ENCODE assay signal across 8 mouse cellular contexts in the genomic region with DNA sequence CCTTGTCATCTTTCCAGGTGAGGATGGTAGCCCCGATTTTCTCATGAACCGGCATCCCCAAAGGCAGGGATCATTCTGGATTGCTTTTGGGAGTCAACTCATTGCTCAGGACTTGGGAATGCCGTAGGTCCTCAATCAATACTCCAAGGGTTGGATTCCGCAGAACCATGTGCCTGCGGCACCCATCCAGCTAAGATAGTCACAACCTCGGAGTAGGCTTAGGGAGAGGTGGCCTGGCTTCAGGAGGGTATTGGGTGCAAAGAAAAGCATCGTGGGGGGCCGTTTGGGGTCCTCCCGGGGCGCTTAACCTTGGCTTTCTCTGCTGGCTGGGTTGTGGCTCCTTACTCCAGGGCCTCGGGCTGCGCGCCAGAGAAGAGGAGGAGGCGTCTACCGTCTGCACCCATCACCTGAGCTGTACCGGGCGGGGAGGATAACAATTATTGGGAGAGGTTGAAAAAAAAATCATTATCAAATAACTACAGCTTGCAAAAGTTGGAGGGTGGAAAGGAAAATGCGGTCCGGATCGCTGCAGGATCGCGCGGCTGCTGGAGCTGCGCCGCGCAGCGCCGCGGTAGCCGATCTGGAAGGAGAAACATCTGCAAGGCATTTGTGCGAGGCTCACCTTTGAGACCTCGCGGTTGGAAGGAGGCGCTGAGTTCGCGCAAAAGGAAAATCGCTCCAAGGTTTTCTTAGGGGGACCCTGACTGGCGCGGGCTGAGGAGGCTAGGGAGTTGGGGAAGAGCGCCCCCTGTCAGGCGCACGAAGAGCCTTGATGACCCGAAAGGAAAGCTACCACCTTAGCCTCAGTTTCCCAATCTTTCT. TPM values are rescaled to one million over a fixed set of nuclear protein-coding genes. Genes with fewer than 3 reads are reported as not detected.
DNase-seq lines count a peak whose midpoint lies in the region; ATAC-seq and TF ChIP-seq lines count a peak whose summit lies in the region.

No protein-coding gene starts in this region.

- no peaks in the 10 kb centered on the region for H3K36me3 ChIP-seq in hindbrain, postnatal 0 days (ENCODE audit: insufficient read depth, low read length)

- peak overlapping the region; percentile 81 for H3K4me3 ChIP-seq in gastrocnemius, adult 2 months
- peak overlapping the region; percentile 38 for H3K4me3 ChIP-seq in hindbrain, postnatal 0 days (ENCODE audit: low read length)

- peaks cover 8% of the 10 kb centered on the region; the same call in 1 of the 2 replicates for H3K4me1 ChIP-seq in hindbrain, postnatal 0 days (ENCODE audit: insufficient read depth, low read length)

- no peaks in the 10 kb centered on the region; the same call in 1 of the 2 replicates for H3K27me3 ChIP-seq in hindbrain, postnatal 0 days (ENCODE audit: insufficient read depth, low read length)

- H3K9ac ChIP-seq in hindbrain, postnatal 0 days (replicated peaks; ENCODE audit: low read length) = 0 out of 2 replicates have a peak overlapping the region, but pooled peaks have one; percentile 25

- peak; percentile 96 for TF ChIP-seq CTCF in gastrocnemius, adult 2 months (IDR thresholded peaks at IDR 0.05)
- peak; percentile 77 for TF ChIP-seq CTCF in hindbrain, postnatal 0 days (IDR thresholded peaks at IDR 0.05; ENCODE audit: low read depth)

- H3K27ac ChIP-seq in gastrocnemius, adult 2 months = no peak overlapping the region
- no peak overlapping the region for H3K27ac ChIP-seq in hindbrain, postnatal 0 days

- H3K4me2 ChIP-seq in hindbrain, postnatal 0 days (ENCODE audit: low read depth, low read length) = peak overlapping the region; percentile 68

- 3% methylated on average over 43 of the region's 43 CpGs for WGBS in hindbrain, postnatal 0 days

- intact Hi-C loops in gastrocnemius, adult 2 months (cut with DNase I) = loop anchor here (1.0 to 10.0 kb wide), 5 partner anchors 56 to 364 kb away; partner anchors contain the start of gene Cux1
- intact Hi-C loops in left cerebral cortex, postnatal 10 days (cut with DNase I) = loop anchor here (2.0 kb wide), 1 partner anchor 56 kb away; the partner anchor contains the start of gene Cux1

- no peak for ATAC-seq in hindbrain, postnatal 0 days
- ATAC-seq in megakaryocyte progenitor cell, adult 5-6 weeks (replicated peaks; ENCODE audit: poor library complexity) = peak; percentile 65

- peak; percentile 65 for DNase-seq in WW6 (ENCODE audit: low read depth, low spot score)
- DNase-seq in cerebellum, postnatal 25 days = peak; percentile 75 to 81
- DNase-seq in gastrocnemius, adult 2 months = peak; percentile 75
- peak; percentile 74 for DNase-seq in hindbrain, postnatal 0 days (ENCODE audit: low spot score)
- peak; percentile 26 to 71 for DNase-seq in left cerebral cortex, postnatal 10 days (ENCODE audit: extremely low spot score in 1 of 2, low spot score in 2 of 2)
- peak; percentile 68 to 78 for DNase-seq in right cerebral cortex, postnatal 10 days (ENCODE audit: low spot score in 2 of 2)
- peak; percentile 84 for DNase-seq in urinary bladder, postnatal 14 days (ENCODE audit: low spot score)

- no peaks in the 10 kb centered on the region for H3K9me3 ChIP-seq in hindbrain, postnatal 0 days (ENCODE audit: low read length)

RNA-seq across cellular contexts. Expression of gene Cux1, which starts 55.6 kb away (rescaled TPM):
- 10 to 100 TPM; 80.9 to 88.2 TPM for total RNA-seq in gastrocnemius, adult 2 months (2021)
- total RNA-seq in hindbrain, postnatal 0 days (2014; rRNA removed) = 132 and 137 TPM in 2 replicates
- 81.1 and 86.3 TPM in 2 replicates for polyA plus RNA-seq in hindbrain, postnatal 0 days (2015; fragmentation: Nextera tagmentation; extraction: Ambion mirVana)
- total RNA-seq in left cerebral cortex, postnatal 10 days (2021) = 100 to 1,000 TPM; 127 to 133 TPM
- 110 and 118 TPM in 2 replicates for total RNA-seq in megakaryocyte progenitor cell, adult 5-6 weeks (2015)
- total RNA-seq in megakaryocyte progenitor cell, adult 5-6 weeks (2017) = 104 and 116 TPM in 2 replicates
